Comparison of ENCODE assay signal across 20 mouse cellular contexts in the genomic region with DNA sequence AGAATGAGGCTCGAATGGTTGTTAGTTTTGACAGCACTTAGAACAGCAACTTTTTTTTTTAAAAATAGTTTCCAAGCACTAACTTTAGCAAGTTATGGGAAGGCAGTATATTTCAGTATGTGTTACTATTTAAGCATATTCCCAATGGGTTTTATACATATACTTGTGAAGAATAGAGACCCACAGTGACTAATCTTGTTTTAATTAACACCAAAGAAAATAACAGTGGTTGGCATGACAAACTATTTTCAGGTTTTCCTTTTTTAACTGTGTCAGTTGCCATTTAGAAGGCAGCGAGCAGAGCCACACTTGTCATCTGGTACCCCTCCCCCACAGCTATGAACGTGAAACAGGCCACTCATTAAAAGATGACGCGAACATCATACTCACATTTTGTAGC. TPM values are rescaled to one million over a fixed set of nuclear protein-coding genes. Genes with fewer than 3 reads are reported as not detected.
"Had no signal": no experiment of that assay in that cellular context is flagged by ENCODE, and none has a peak within 500 bp of the region (broad histone marks: within the 10 kb centered on the region; RNA-seq: fewer than 3 reads in every experiment).

No protein-coding gene starts in this region.

- H3K9me3 ChIP-seq: midbrain, embryonic 10.5 days; midbrain, embryonic 12.5 days; neural tube, embryonic 13.5 days; neural tube, embryonic 15.5 days had no signal

- DNase-seq: lung, adult 18-20 months; lung, embryonic 14.5 days; lung, postnatal 10 days; lung, postnatal 4 days; midbrain, embryonic 14.5 days; retina, postnatal 1 day; right cerebral cortex, adult 18-20 months; right cerebral cortex, postnatal 14 days; spleen, adult 18-20 months; thymus, adult 18-20 months; thymus, postnatal 14 days; thymus, postnatal 36 days had no signal

- ATAC-seq: midbrain, embryonic 16.5 days had no signal

- H3K27ac ChIP-seq: midbrain, embryonic 10.5 days; midbrain, embryonic 12.5 days; neural tube, embryonic 13.5 days; neural tube, embryonic 15.5 days had no signal

- H3K4me2 ChIP-seq: lung, embryonic 14.5 days; midbrain, embryonic 12.5 days; neural tube, embryonic 13.5 days; neural tube, embryonic 15.5 days had no signal

- H3K4me1 ChIP-seq: midbrain, embryonic 10.5 days; midbrain, embryonic 12.5 days; neural tube, embryonic 13.5 days; neural tube, embryonic 15.5 days had no signal

- H3K9ac ChIP-seq: lung, embryonic 14.5 days; midbrain, embryonic 12.5 days; neural tube, embryonic 13.5 days; neural tube, embryonic 15.5 days had no signal

- H3K27me3 ChIP-seq: midbrain, embryonic 12.5 days; neural tube, embryonic 13.5 days; neural tube, embryonic 15.5 days had no signal

- H3K36me3 ChIP-seq: midbrain, embryonic 10.5 days; midbrain, embryonic 12.5 days; neural tube, embryonic 13.5 days; neural tube, embryonic 15.5 days had no signal

- H3K4me3 ChIP-seq: midbrain, embryonic 10.5 days; midbrain, embryonic 12.5 days; myocyte; neural tube, embryonic 13.5 days; neural tube, embryonic 15.5 days had no signal

RNA-seq across cellular contexts. Expression of gene Rgs13, which starts 10.3 kb away (rescaled TPM):
- total RNA-seq: megakaryocyte, adult 5-6 weeks; megakaryocyte-erythroid progenitor cell, adult 5-6 weeks had no signal
- polyA plus RNA-seq: lung, embryonic 14.5 days; myocyte had no signal
